Mouse (Mus musculus) bone marrow macrophage, adult 2 months (primary cell): ENCODE data around the gene Atg7. TPM values are rescaled to one million over a fixed set of nuclear protein-coding genes. Genes with fewer than 3 reads are reported as not detected.
"Not testable (repeated sequence)": the region's sequence is repeated elsewhere in the genome, so short reads cannot be mapped to it uniquely, and the experiment has no call there.

ENCODE experiments used
- H3K27ac ChIP-seq: 2 replicates; pipeline ENCODE4 v1.5.1; 2012; ENCODE audit warnings: low read depth, low read length; ENCODE audit not compliant: insufficient read depth
- H3K4me1 ChIP-seq: 2 replicates; pipeline ENCODE4 v1.6.1; 2012; ENCODE audit warnings: low read length; ENCODE audit not compliant: control insufficient read depth, insufficient read depth
- H3K4me3 ChIP-seq: 2 replicates; pipeline ENCODE4 v1.5.1; 2012; ENCODE audit warnings: mild to moderate bottlenecking, low read length, moderate library complexity; ENCODE audit not compliant: insufficient read depth
- CTCF ChIP-seq: IDR thresholded peaks from 2 replicates; pipeline ENCODE4 v1.5.1; 2012; ENCODE audit warnings: low read depth, mild to moderate bottlenecking, low read length, moderate library complexity
- POLR2A ChIP-seq: IDR thresholded peaks from 2 replicates; pipeline ENCODE4 v1.6.1; 2012; ENCODE audit warnings: mild to moderate bottlenecking, low read depth, low read length, borderline replicate concordance
- polyA plus RNA-seq: library from polyadenylated mRNA; stranded (reverse); fragments of >200 nt; gene quantifications from 2 replicates; pipeline ENCODE4 v1.2.4, GENCODE M21; 2012; ENCODE audit not compliant: missing spikeins, insufficient read depth, insufficient read length

Gene Atg7
- polyA plus RNA-seq = 51.2 and 53.2 TPM in 2 replicates

GRCm38 (mm10) chr6:114642601-114643528 is at the start of gene Atg7:
Gene Atg7 (plus strand): TSS chr6:114643097.
- H3K27ac ChIP-seq = peak within 1 kb of the TSS; percentile 96
- TF ChIP-seq POLR2A (0 out of 2 replicates have a peak, but pooled peaks have one; percentile 67), CTCF (no peak; the same call in 1 of the 2 replicates)
- peaks cover 27% of the 10 kb centered on the region for H3K4me1 ChIP-seq
- peak within 1 kb of the TSS; percentile 96 for H3K4me3 ChIP-seq

GRCm38 (mm10) chr6:114614076-114614475 is 28.8 kb upstream of the Atg7 start:
- H3K27ac ChIP-seq, H3K4me1 ChIP-seq, H3K4me3 ChIP-seq: not testable (repeated sequence)

- not testable (repeated sequence) for H3K4me1 ChIP-seq, H3K27ac ChIP-seq, H3K4me3 ChIP-seq
Measured at GRCm38 (mm10) chr6:114633886-114634285, 9.0 kb upstream of the Atg7 start.

- Histone ChIP-seq H3K27ac (peak overlapping the region; percentile 96), H3K4me1 (peaks cover 35% of the 10 kb centered on the region), H3K4me3 (peak overlapping the region; percentile 96)
- TF ChIP-seq CTCF = no peak; the same call in 1 of the 2 replicates
- TF ChIP-seq POLR2A = no peak
Measured at GRCm38 (mm10) chr6:114643716-114644115, 819 bp downstream of the Atg7 start.

- TF ChIP-seq POLR2A (no peak), CTCF (no peak)
- H3K4me1 ChIP-seq = peaks cover 43% of the 10 kb centered on the region
- H3K4me3 ChIP-seq = peak overlapping the region; percentile 96
- peak overlapping the region; percentile 96 for H3K27ac ChIP-seq
Measured at GRCm38 (mm10) chr6:114644531-114644930, 1.6 kb downstream of the Atg7 start.

- Histone ChIP-seq H3K27ac (no peak overlapping the region), H3K4me1 (peaks cover 54% of the 10 kb centered on the region), H3K4me3 (no peak overlapping the region)
- TF ChIP-seq POLR2A (no peak), CTCF (no peak)
Measured at GRCm38 (mm10) chr6:114646201-114646600, 3.3 kb downstream of the Atg7 start.

- H3K4me3 ChIP-seq = no peak overlapping the region
- H3K27ac ChIP-seq = no peak overlapping the region
- no peak for TF ChIP-seq POLR2A
- TF ChIP-seq CTCF = no peak
- peaks cover 61% of the 10 kb centered on the region for H3K4me1 ChIP-seq
Measured at GRCm38 (mm10) chr6:114647011-114647410, 4.1 kb downstream of the Atg7 start.

GRCm38 (mm10) chr6:114648352-114649030 is 5.6 kb downstream of the Atg7 start:
- H3K4me1 ChIP-seq = peaks cover 64% of the 10 kb centered on the region
- no peak for TF ChIP-seq CTCF
- no peak for TF ChIP-seq POLR2A
- H3K27ac ChIP-seq = peak overlapping the region; percentile 81
- H3K4me3 ChIP-seq = 0 out of 2 replicates have a peak overlapping the region, but pooled peaks have one; percentile 16

GRCm38 (mm10) chr6:114652209-114652608 is 9.3 kb downstream of the Atg7 start:
- no peak for TF ChIP-seq CTCF
- no peak for TF ChIP-seq POLR2A
- Histone ChIP-seq H3K27ac (no peak overlapping the region), H3K4me1 (peaks cover 70% of the 10 kb centered on the region), H3K4me3 (no peak overlapping the region)
